Mouse (Mus musculus) gastrocnemius, adult 18-20 months (tissue): ENCODE measurements around the gene Serpina1b. TPM values are rescaled to one million over a fixed set of nuclear protein-coding genes. Genes with fewer than 3 reads are reported as not detected.
"Not testable (repeated sequence)": the region's sequence is repeated elsewhere in the genome, so short reads cannot be mapped to it uniquely, and the experiment has no call there.

Experiments used
- DNase-seq: peaks from one replicate; pipeline ENCODE4 v3.0.0; 2021; ENCODE audit warnings: low spot score
- long read RNA-seq, 2 experiments: library from polyadenylated mRNA; stranded (forward); transcript quantifications; one replicate each; pipeline ENCODE4 v2.0.0; 2021
- total RNA-seq, 2 experiments: library from RNA; stranded (reverse); gene quantifications; 2 replicates each; pipeline ENCODE4 v1.2.3; 2021

Gene Serpina1b
- total RNA-seq, result 1 to 10 TPM in 1 of 2 experiments, not detected in 1; 2.7 TPM
- long read RNA-seq, experiment 1, result 0 reads
- long read RNA-seq, experiment 2, result 0 reads

DNA sequence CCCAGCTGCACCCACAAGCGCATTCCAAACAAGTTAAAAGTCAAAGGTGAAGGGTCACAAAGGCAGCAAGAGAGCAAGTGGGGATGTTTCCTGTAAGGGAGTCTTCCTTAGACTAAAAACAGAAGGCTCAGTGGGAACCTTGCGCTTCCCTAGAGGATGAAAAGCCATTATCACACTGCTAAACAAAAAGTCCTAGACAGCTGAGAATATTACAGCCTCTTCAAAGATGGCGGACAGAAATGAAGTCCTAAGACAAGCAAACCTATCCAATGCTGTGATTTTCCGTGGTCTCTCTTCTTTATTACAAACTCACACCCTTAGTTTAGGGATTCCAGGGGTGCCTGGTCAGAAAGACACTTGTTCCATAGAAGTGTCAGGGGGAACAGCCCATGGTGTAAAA lies at the start of gene Serpina1b:
Serpina1b (minus strand) TSS at position 101 of the 400 bp plus-strand sequence.
- DNase-seq, result not testable (repeated sequence)

DNA sequence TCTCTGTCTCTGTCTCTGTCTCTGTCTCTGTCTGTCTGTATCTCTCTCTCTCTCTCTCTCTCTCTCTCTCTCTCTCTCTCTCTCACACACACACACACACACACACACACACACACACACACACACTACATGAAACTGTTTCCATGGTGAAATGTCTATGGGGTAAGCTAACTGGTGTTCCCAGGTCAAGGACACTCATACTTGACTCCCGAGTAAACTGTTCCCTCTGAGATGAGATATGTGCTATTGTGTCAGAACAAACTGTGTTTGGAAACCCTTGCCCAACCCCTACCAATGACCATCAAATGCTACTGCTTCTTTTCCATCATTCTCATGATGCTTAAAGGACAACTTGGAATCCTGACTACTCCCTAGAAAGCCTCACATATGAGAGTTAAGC lies 36.7 kb upstream of the Serpina1b start:
- DNase-seq, result not testable (repeated sequence)

DNA sequence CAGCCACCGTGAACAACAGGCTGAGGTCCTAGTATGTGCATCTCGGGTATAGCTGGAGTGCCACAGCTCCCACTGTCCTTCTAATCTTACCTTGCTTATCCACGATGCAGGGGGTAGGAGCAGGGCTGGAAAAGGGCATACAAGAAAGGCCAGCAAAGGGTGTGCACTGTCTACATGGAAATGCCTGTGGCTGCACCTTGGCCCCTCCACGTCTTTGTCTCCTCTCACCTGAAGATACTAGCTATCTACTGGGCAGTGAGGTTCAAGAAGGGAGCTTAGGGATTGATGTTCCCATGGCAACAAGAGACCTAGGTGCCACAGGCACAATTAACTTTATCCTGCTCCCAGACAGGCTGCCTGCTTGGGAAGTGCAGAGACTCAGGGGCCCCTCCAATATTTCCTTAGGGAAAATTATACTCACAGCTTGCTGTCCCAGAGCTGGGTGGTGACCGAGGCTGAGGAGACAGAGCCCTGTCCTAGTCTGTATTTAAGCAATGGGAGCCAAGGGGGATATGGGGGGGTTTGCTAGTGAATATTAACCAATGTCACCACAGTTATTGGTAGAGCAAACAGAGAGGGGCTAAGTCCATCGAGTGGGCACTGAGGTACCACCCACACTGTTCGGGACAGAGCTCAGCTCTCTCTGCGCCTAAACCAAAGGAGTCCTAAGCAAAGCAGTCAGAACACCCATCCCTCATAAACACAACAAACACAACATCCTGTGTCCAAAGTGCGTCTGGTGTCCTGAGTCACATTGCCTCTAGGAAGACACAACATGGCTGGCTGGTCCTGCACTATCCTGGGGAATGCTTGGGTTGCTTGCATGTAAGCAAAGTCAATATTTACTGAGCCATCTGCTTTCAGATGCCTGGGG lies 33.2 kb upstream of the Serpina1b start, which contains the start of gene Serpina1a:
Serpina1a (minus strand) TSS at position 462 of the 874 bp plus-strand sequence.
- DNase-seq, result not testable (repeated sequence)

DNA sequence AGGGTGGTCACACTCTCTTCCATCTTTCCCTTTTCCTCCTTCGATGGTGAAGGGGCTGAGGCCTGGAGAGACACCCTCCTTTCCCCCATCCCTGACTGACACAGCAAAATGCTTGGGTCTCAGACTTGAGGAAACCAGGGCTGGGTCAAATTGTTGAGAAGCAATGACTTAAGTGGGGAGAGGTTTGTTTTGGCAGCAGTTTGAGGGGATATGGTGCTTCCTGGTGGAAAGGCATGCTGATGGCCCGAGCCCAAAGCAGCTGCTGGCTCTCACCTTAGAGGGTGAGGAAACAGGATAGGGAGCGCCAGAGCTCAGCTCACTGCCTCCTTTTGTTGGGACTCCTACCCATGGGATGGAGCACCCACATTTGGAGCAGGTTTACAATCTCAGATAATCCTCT lies 30.8 kb upstream of the Serpina1b start:
- DNase-seq, result no peak

DNA sequence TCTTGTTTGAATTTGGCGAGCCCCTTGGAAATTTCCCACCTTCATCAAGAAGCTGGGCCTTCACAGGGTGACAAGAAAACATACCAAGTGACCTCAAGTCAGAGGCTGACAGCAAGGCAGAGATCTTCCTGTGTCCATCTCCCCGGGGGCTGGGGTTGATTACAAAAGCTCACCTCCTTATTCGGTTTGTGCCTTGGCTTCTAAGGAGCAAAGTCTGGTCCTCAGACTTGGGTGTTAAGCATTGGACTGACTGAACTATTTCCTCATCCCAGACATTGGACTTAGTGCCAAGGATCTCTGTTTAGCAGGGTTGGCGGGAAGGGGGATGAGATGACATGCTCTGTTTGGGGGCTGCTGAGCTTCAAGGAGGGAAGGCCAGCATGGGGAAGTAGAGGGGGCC lies 30.4 kb upstream of the Serpina1b start:
- DNase-seq, result not testable (repeated sequence)

DNA sequence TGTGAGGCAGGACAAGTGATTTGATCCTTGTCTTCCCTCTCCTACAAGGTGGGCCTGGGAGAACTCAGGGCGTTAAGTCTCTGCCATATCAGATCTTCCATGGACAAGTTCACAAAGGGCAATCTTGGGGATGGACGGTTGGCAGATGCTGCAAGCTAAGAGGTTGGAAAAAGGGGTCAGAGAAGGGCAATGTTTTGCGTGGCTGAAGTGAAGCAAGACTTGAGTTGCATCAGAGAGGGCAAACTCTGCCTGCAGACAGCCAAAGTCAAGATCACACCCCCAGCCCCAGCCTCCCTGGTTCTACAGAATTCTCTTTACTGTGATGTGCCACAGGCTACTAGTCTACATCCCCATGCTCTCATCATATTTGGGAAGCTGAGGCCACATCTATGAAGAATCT lies 29.4 kb upstream of the Serpina1b start:
- DNase-seq, result not testable (repeated sequence)

DNA sequence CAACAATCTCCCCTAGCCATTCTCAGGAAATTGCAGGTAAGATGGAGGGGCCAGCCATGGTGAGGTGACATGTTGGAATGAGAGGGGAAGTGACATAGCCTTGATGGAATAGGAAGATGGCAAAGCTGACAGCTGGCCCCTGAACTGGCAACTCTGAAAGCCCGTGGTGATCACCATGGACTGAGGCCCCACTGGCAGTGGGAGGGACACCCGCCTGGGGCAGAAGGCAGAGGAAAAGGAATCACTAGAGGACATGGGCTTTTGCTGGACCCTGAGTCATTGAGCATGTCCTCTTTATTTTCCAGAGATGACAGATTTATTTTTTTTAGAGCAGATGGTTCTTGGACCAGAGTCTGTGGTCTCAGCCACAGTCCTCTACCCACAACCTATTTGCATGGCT lies 22.9 kb upstream of the Serpina1b start:
- not testable (repeated sequence) for DNase-seq

DNA sequence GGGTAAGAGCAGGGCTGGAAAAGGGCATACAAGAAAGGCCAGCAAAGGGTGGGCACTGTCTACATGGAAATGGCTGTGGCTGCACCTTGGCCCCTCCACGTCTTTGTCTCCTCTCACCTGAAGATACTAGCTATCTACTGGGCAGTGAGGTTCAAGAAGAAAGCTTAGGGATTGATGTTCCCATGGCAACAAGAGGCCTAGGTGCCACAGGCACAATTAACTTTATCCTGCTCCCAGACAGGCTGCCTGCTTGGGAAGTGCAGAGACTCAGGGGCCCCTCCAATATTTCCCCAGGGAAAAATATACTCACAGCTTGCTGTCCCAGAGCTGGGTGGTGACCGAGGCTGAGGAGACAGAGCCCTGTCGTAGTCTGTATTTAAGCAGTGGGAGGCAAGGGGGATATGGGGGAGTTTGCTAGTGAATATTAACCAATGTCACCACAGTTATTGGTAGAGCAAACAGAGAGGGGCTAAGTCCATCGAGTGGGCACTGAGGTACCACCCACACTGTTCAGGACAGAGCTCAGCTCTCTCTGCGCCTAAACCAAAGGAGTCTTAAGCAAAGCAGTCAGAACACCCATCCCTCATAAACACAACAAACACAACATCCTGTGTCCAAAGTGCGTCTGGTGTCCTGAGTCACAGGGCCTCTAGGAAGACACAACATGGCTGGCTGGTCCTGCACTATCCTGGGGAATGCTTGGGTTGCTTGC lies 2.4 kb downstream of the Serpina1b start:
- DNase-seq, result not testable (repeated sequence)

DNA sequence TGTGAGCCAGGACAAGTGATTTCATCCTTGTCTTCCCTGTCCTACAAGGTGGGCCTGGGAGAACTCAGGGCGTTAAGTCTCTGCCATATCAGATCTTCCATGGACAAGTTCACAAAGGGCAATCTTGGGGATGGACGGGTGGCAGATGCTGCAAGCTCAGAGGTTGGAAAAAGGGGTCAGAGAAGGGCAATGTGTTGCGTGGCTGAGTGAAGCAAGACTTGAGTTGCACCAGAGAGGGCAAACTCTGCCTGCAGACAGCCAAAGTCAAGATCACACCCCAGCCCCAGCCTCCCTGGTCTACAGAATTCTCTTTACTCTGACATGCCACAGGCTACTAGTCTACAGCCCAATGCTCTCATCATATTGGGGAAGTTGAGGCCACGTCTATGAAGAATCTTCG lies 6.3 kb downstream of the Serpina1b start:
- DNase-seq, result peak; percentile 1

DNA sequence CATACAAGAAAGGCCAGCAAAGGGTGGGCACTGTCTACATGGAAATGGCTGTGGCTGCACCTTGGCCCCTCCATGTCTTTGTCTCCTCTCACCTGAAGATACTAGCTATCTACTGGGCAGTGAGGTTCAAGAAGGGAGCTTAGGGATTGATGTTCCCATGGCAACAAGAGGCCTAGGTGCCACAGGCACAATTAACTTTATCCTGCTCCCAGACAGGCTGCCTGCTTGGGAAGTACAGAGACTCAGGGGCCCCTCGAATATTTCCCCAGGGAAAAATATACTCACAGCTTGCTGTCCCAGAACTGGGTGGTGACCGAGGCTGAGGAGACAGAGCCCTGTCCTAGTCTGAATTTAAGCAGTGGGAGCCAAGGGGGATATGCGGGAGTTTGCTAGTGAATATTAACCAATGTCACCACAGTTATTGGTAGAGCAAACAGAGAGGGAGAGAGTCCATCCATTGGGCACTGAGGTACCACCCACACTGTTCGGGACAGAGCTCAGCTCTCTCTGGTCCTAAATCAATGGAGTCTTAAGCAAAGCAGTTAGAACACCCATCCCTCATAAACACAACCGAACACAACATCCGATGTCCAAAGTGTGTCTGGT lies 56.8 kb downstream of the Serpina1b start, which contains the start of gene Serpina1d:
Serpina1d (minus strand) TSS at position 347 of the 606 bp plus-strand sequence.
- DNase-seq, result not testable (repeated sequence)

DNA sequence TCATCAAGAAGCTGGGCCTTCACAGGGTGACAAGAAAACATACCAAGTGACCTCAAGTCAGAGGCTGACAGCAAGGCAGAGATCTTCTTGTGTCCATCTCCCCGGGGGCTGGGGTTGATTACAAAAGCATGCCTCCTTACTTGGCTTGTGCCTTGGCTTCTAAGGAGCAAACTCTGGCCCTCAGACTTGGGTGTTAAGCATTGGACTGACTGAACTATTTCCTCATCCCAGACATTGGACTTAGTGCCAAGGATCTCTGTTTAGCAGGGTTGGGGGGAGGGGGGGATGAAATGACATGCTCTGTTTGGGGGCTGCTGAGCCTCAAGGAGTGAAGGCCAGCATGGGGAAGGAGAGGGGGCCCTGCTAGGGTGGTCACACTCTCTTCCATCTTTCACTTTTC lies 59.6 kb downstream of the Serpina1b start:
- DNase-seq, result not testable (repeated sequence)

DNA sequence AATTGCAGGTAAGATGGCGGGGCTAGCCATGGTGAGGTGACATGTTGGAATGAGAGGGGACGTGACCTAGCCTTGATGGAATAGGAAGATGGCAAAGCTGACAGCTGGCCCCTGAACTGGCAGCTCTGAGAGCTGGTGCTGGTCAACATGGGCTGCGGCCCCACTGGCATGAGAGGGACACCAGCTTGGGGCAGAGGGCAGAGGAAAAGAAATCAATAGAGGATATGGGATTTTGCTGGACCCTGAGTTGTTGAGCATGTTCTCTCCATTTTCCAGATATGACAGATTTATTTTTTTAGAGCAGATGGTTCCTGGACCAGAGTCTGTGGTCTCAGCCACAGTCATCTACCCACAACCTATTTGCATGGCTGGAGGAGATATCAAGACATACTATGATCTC lies 67.1 kb downstream of the Serpina1b start:
- not testable (repeated sequence) for DNase-seq

DNA sequence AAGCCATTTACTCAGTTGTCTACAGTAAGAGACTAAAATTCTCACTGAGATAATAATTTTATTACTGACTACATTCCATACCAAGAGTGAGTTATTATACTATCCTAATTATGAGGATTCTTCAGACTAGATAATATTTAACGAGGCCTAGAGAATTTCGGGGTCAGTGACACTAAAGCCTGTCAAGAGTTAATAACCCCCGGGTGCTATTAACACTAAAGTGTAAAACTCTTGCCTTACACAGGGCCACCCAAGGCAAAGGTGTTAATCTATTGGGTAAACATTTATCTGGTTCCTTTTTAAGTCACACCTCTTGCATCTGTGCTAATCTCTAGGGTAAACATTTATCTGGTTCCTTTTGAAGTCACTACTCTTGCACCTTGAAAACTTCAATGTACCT lies 69.9 kb downstream of the Serpina1b start:
- not testable (repeated sequence) for DNase-seq

DNA sequence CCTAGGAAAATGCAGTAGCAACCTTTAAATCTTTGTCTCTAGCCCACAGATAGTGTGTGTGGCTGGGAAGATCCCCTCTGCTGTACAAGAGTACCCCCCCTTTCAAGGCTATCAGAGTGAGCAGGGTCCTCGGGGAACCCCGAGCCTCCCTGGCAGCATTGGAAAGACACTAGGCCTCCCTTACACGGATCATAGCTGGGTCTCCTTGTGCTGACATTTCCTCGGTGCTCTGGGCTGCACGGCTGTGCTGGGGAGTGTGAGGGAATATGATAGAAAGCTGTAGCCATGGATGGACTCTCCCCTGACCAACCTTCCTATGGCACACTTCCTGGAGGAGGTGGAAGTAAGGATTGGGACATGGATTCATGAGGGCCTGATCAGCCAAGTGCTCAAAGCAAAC lies 84.2 kb downstream of the Serpina1b start:
- DNase-seq, result not testable (repeated sequence)

DNA sequence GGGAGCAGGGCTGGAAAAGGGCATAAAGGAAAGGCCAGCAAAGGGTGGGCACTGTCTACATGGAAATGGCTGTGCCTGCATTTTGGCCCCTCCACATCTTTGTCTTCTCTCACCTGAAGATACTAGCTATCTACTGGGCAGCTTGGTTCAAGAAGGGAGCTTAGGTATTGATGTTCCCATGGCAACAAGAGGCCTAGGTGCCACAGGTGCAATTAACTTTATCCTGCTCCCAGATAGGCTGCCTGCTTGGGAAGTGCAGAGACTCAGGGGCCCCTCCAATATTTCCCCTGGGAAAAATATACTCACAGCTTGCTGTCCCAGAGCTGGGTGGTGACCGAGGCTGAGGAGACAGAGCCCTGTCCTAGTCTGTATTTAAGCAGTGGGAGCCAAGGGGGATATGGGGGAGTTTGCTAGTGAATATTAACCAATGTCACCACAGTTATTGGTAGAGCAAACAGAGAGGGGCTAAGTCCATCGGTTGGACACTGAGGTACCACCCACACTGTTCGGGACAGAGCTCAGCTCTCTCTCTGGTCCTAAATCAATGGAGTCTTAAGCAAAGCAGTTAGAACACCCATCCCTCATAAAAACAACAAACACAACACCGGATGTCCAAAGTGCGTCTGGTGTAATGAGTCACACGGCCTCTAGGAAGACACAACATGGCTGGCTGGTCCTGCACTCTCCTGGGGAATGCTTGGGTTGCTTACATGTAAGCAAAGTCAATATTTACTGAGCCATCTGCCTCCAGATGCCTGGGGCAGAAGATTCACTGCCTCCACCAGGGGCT lies 92.2 kb downstream of the Serpina1b start:
- DNase-seq, result not testable (repeated sequence)

DNA sequence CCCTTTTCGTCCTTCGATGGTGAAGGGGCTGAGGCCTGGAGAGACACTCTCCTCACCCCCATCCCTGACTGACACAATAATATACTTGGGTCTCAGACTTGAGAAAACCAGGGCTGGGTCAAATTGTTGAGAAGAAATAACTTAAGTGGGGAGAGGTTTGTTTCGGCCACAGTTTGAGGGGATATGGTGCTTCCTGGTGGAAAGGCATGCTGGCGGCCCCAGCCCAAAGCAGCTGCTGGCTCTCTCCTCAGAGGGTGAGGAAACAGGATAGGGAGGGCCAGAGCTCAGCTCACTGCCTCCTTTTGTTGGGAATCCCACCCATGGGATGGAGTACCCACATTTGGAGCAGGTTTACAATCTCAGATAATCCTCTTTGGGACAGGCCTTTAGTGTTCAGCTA lies 94.6 kb downstream of the Serpina1b start:
- not testable (repeated sequence) for DNase-seq

DNA sequence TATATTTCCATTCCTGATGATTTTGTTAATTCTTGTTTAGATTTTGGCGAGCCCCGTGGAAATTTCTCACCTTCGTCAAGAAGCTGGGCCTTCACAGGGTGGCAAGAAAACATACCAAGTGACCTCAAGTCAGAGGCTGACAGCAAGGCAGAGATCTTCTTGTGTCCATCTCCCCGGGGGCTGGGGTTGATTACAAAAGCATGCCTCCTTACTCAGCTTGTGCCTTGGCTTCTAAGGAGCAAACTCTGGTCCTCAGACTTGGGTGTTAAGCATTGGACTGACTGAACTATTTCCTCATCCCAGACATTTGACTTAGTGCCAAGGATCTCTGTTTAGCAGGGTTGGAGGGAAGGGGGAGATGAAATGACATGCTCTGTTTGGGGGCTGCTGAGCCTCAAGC lies 95.1 kb downstream of the Serpina1b start:
- DNase-seq, result not testable (repeated sequence)

DNA sequence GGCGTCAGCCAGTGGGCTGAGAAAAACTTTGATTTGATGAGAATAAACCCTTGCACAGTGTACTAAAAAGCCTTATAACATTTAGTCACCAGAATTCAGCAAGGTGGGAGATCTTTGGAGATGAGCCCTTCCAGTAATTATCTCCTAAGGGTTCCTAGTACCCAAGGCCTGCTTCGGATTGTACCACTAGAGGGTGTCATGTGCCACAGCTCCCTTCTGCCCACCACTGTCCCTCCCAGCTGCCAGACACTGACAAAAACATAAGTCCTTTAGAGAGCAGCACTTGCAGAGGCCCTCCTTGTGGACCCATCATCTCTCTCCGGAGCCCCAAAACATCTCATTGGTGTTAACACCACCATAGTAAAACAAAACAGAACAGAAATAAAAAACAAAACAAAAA lies 118.6 kb downstream of the Serpina1b start:
- no peak for DNase-seq

DNA sequence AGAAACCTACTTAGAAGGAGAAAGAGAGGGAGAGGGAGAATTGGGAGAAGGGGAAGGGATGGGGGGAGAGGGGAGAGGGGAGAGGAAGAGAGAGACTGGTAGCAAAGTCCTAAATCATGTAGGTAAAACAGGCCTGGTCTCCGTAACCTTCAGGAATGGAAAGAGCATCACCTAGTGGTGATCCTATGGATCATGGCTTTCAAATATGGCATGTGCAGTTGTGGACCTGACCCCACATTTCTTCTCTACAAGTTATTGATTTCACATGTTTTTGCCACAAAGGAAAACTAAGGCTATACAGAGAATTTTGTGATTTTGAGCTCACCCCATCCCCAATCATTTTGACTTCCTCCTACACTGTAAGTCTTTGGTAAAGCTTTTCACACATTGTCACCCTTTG lies 119.8 kb downstream of the Serpina1b start:
- no peak for DNase-seq

DNA sequence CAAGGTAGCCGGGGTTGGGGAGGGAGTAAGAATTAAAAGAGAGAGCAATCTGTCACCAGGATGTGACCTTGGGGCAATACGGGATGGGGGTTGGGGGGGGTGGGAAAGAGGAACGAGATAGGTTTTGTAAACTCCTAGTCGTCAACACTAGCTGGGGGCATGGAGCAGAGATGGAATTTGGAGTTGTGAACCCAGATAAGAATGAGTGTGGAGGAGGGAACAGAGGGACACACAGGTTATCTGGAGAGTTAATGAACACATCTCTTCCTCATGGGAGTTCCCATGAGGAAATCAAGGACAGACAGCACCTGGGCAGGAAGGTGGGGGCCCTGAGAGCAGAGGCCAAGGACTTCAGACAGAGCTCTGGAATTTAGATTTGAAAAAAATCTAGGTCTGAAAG lies 124.1 kb downstream of the Serpina1b start:
- no peak for DNase-seq

DNA sequence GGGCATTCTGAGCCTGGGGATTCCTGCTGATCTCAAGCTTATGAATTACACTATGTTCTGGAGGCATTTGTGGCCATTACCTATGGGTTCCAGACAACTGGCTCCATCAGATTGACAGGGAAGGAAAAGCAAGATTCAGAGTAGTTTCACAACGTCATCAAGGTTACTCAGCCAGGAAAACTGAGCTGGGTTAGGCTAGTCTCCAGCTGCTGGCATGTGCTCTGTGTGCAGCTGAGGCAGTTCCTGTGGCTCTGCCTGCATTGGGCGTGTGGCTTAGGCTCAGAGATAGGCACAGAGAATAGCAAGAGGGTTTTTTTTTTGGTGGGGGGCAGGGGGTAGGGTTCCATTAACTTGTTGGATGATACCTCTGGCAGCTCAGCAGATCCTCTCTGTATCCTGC lies 124.6 kb downstream of the Serpina1b start:
- DNase-seq, result peak; percentile 7
